Mouse (Mus musculus) ES-Bruce4 (cell line): ENCODE data around the gene Rph3a.

Experiments used
- CTCF ChIP-seq: IDR thresholded peaks from one replicate; pipeline ENCODE4 v1.8.1; 2011; ENCODE audit warnings: low read depth, low read length
- EP300 ChIP-seq: IDR thresholded peaks from 2 replicates; pipeline ENCODE4 v1.6.1; 2011; ENCODE audit warnings: low read depth, low read length; ENCODE audit not compliant: insufficient read depth
- POLR2A ChIP-seq: IDR thresholded peaks from one replicate; pipeline ENCODE4 v1.8.1; 2011; ENCODE audit warnings: low read length; ENCODE audit not compliant: insufficient read depth

GRCm38 (mm10) chr5:120971326-120971725 lies 38.6 kb downstream of the Rph3a start:
- TF ChIP-seq CTCF (no peak), POLR2A (no peak), EP300 (no peak)
